Mouse (Mus musculus): ENCODE data around the gene Zbtb8os. TPM values are rescaled to one million over a fixed set of nuclear protein-coding genes. Genes with fewer than 3 reads are reported as not detected.

Gene Zbtb8os
- polyA plus RNA-seq, 1 experiment from 2014 or later, result 38.0 TPM

GRCm38 (mm10) chr4:129382029-129382428, 46.5 kb downstream of the Zbtb8os start:
- H3K4me3 ChIP-seq, result no peak overlapping the region
- H3K27ac ChIP-seq, result no peak overlapping the region
- ATAC-seq (ENCODE audit: low FRiP score, low read depth), result no peak
- H3K4me2 ChIP-seq (replicated peaks), result no peak overlapping the region
- H3K9ac ChIP-seq, result no peak overlapping the region
- H3K4me1 ChIP-seq, result no peaks in the 10 kb centered on the region
- no peaks in the 10 kb centered on the region for H3K36me3 ChIP-seq
- WGBS, result 88% methylated on average over 9 of the region's 9 CpGs
- H3K9me3 ChIP-seq, result no peaks in the 10 kb centered on the region; the same call in 1 of the 2 replicates
- peaks cover 10% of the 10 kb centered on the region; the same call in 1 of the 2 replicates for H3K27me3 ChIP-seq (replicated peaks)

DNA sequence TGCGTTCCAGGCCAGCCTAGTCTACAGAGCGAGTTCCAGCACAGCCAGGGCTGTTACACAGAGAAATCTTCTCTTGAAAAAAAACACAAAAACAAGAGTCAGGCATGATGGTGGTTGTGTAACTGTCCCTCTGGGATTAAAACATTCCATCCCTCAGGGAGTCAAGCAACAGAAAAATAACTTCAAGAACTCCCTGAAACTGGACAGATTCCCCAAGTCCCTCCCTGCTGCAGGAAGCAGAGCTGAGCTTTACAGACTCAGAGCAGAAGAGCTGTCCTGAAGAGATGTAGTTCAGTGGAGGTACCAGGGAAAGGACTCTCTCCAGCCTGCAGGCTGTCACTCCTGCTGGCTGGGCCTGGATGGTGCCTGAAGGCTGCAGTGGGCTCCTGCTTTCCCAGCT, 47.0 kb downstream of the Zbtb8os start:
- Histone ChIP-seq H3K4me3 (no peak overlapping the region), H3K9ac (no peak overlapping the region)
- no peak for ATAC-seq (ENCODE audit: low FRiP score, low read depth)

GRCm38 (mm10) chr4:129383586-129383985, 48.1 kb downstream of the Zbtb8os start:
- H3K27me3 ChIP-seq (replicated peaks), result peaks cover 10% of the 10 kb centered on the region; the same call in 1 of the 2 replicates
- no peak overlapping the region for H3K4me3 ChIP-seq
- ATAC-seq (ENCODE audit: low FRiP score, low read depth), result no peak
- H3K4me2 ChIP-seq (replicated peaks), result no peak overlapping the region
- H3K9ac ChIP-seq, result no peak overlapping the region
- H3K27ac ChIP-seq, result no peak overlapping the region
- H3K36me3 ChIP-seq, result no peaks in the 10 kb centered on the region
- no peaks in the 10 kb centered on the region; the same call in 1 of the 2 replicates for H3K9me3 ChIP-seq
- 91% methylated on average over 3 of the region's 3 CpGs for WGBS
- H3K4me1 ChIP-seq, result no peaks in the 10 kb centered on the region

More for the DNA sequence above, 47.0 kb downstream of the Zbtb8os start:
- H3K9me3 ChIP-seq, result no peaks in the 10 kb centered on the region; the same call in 1 of the 2 replicates
- H3K27me3 ChIP-seq (replicated peaks), result peaks cover 10% of the 10 kb centered on the region; the same call in 1 of the 2 replicates
- no peak overlapping the region for H3K4me2 ChIP-seq (replicated peaks)
- no peak overlapping the region for H3K27ac ChIP-seq
- WGBS, result 96% methylated on average over 2 of the region's 2 CpGs
- H3K36me3 ChIP-seq, result no peaks in the 10 kb centered on the region
- no peaks in the 10 kb centered on the region for H3K4me1 ChIP-seq

GRCm38 (mm10) chr4:129384440-129384839, 48.9 kb downstream of the Zbtb8os start:
- H3K4me1 ChIP-seq, result no peaks in the 10 kb centered on the region
- H3K4me3 ChIP-seq, result no peak overlapping the region
- H3K9ac ChIP-seq, result no peak overlapping the region
- H3K4me2 ChIP-seq (replicated peaks), result no peak overlapping the region
- no peak overlapping the region for H3K27ac ChIP-seq
- no peak for ATAC-seq (ENCODE audit: low FRiP score, low read depth)
- 42% methylated on average over 6 of the region's 6 CpGs for WGBS
- no peaks in the 10 kb centered on the region for H3K36me3 ChIP-seq
- no peaks in the 10 kb centered on the region; the same call in 1 of the 2 replicates for H3K9me3 ChIP-seq
- H3K27me3 ChIP-seq (replicated peaks), result 0 out of 2 replicates have a peak, but pooled peaks cover 3% of the 10 kb centered on the region

DNA sequence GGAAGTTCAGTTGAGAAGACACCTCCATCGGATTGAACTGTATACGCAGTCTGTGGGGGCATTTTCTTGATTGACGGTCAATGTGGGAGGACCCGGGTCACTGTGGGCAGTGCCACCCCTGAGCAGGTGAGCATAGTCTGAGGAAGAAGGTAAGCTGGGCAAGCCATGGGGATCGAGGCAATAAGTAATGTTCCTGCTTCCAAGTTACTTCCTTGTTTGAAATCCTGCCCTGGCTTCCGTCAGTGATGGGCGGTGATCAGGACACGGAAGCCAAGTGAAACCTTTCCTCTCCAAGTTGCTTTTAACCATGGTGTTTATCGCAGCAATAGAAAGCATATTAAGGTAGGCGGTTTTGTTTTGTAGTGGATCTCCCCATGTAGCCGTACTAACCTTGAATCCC, 50.2 kb downstream of the Zbtb8os start:
- H3K9me3 ChIP-seq, result no peaks in the 10 kb centered on the region; the same call in 1 of the 2 replicates
- no peaks in the 10 kb centered on the region for H3K36me3 ChIP-seq
- 90% methylated on average over 11 of the region's 11 CpGs for WGBS
- H3K4me3 ChIP-seq, result no peak overlapping the region
- no peak for ATAC-seq (ENCODE audit: low FRiP score, low read depth)
- H3K4me2 ChIP-seq (replicated peaks), result no peak overlapping the region
- H3K9ac ChIP-seq, result no peak overlapping the region
- no peak overlapping the region for H3K27ac ChIP-seq
- H3K27me3 ChIP-seq (replicated peaks), result no peaks in the 10 kb centered on the region
- H3K4me1 ChIP-seq, result no peaks in the 10 kb centered on the region

DNA sequence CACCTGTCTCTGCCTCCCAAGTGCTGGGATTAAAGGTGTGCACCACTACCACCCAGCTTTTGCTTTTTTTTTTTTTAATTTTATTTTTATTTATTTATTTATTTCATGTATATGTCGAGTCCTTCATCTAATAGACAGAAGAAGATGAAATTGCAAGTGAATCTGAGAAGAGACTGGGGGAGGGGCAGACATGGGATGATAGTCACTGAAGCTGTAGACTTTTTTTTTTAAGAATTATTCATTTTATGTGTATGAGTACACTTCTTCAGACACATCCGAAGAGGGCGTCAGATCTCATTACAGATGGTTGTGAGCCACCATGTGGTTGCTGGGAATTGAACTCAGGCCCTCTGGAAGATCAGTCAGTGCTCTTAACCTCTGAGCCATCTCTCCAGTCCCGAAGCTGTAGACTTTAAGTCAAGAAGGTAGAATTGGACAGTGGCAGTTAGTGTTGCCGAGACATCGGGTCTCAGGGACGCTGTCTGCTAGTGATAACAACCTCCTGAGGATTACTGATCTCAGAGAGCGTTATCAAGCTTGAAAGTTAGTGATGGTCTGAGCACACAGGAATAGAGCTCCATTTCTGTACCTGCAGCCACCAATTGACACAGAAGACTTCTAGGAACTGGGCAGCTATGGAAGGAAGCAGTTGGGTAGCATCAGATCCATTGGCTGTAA, 50.9 kb downstream of the Zbtb8os start:
- H3K36me3 ChIP-seq, result no peaks in the 10 kb centered on the region
- 89% methylated on average over 8 of the region's 8 CpGs for WGBS
- no peak overlapping the region for H3K4me3 ChIP-seq
- H3K9ac ChIP-seq, result no peak overlapping the region
- no peaks in the 10 kb centered on the region for H3K4me1 ChIP-seq
- ATAC-seq (ENCODE audit: low FRiP score, low read depth), result no peak
- H3K4me2 ChIP-seq (replicated peaks), result no peak overlapping the region
- H3K27me3 ChIP-seq (replicated peaks), result no peaks in the 10 kb centered on the region
- no peaks in the 10 kb centered on the region; the same call in 1 of the 2 replicates for H3K9me3 ChIP-seq
- no peak overlapping the region for H3K27ac ChIP-seq

DNA sequence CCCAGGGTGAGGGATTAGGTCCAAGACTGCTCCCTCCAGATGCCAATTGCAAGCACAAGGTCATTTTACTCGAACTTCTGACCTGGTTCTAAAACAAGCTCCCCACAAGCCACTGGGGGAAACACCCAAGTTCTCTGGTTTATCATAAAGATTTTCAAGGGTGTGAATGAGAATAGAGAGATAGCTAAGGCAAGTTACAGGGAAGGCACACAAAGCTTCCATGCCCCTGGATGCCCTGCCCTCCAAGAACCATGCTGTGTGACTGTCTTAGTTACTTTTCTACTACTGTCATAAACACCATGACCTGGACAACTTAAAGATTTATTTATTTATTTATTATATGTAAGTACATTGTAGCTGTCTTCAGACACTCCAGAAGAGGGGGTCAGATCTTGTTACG, 51.5 kb downstream of the Zbtb8os start:
- Histone ChIP-seq H3K27me3 (replicated peaks) (no peaks in the 10 kb centered on the region), H3K4me1 (no peaks in the 10 kb centered on the region), H3K4me3 (no peak overlapping the region), H3K36me3 (no peaks in the 10 kb centered on the region), H3K9ac (no peak overlapping the region), H3K27ac (no peak overlapping the region), H3K9me3 (no peaks in the 10 kb centered on the region; the same call in 1 of the 2 replicates), H3K4me2 (replicated peaks) (no peak overlapping the region)
- 77% methylated on average over 2 of the region's 2 CpGs for WGBS
- ATAC-seq (ENCODE audit: low FRiP score, low read depth), result no peak

DNA sequence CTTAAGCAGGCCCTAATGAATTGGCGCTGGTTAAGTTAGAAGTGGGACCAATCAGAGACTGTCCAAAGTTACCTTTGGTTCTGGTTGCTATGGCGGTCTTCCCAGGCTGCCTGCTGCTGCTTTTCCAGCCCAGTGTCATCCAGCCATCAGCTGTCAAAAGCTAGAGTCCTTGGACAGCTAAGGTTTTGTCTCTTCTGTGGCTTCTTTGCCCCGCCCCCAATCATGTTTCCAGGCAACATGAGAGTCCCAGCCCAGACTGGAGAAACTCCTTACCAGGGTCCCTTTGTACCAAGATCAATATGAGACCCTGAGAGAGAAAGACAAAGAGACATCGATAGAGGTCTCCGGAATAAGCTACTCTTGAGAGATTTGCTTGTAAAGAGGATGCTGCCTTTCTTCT, 52.9 kb downstream of the Zbtb8os start:
- Histone ChIP-seq H3K4me1 (no peaks in the 10 kb centered on the region), H3K4me2 (replicated peaks) (no peak overlapping the region), H3K27me3 (replicated peaks) (no peaks in the 10 kb centered on the region), H3K4me3 (no peak overlapping the region), H3K27ac (no peak overlapping the region), H3K9me3 (no peaks in the 10 kb centered on the region), H3K36me3 (no peaks in the 10 kb centered on the region), H3K9ac (no peak overlapping the region)
- 80% methylated on average over 5 of the region's 5 CpGs for WGBS
- no peak for ATAC-seq (ENCODE audit: low FRiP score, low read depth)

GRCm38 (mm10) chr4:129390216-129390743, 54.8 kb downstream of the Zbtb8os start:
- ATAC-seq (ENCODE audit: low FRiP score, low read depth), result no peak
- no peak overlapping the region for H3K27ac ChIP-seq
- no peak overlapping the region for H3K4me3 ChIP-seq

DNA sequence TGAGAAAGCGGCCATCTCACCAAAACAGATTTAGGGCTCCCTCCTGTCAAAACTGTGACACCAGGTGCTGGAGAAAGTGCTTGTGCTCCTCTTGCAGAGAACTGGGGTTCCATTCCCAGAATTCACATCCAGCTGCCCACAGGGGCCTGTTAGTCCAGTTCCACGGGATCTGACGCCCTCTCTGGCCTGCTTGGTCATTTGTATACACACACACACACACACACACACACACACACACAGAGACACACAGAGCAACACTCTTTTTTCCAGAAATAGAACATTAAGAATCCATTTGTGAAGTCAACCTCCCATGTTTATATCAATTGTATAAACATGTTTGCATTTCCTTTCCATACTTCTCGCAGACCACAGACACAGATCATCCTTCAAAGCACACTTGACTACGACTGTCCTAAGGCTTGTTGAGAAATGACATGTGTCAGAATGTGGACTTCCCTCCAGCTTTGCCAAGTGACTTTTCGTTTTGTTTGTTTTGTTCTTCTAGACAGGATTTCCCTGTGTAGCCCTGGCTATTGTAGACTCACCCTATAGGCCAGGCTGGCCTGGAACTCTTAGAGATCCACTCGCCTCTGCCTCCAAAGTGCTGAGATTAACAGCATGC, 55.6 kb downstream of the Zbtb8os start:
- Histone ChIP-seq H3K27ac (no peak overlapping the region), H3K27me3 (replicated peaks) (no peaks in the 10 kb centered on the region), H3K36me3 (no peaks in the 10 kb centered on the region), H3K4me3 (no peak overlapping the region), H3K9me3 (no peaks in the 10 kb centered on the region), H3K4me1 (peaks cover 4% of the 10 kb centered on the region; the same call in 1 of the 2 replicates), H3K4me2 (replicated peaks) (no peak overlapping the region), H3K9ac (no peak overlapping the region)
- 87% methylated on average over 7 of the region's 7 CpGs for WGBS
- no peak for ATAC-seq (ENCODE audit: low FRiP score, low read depth)

More at GRCm38 (mm10) chr4:129390216-129390743, 54.8 kb downstream of the Zbtb8os start:
- Histone ChIP-seq H3K27me3 (replicated peaks) (no peaks in the 10 kb centered on the region), H3K36me3 (no peaks in the 10 kb centered on the region), H3K9me3 (no peaks in the 10 kb centered on the region), H3K4me1 (peaks cover 4% of the 10 kb centered on the region; the same call in 1 of the 2 replicates), H3K9ac (no peak overlapping the region), H3K4me2 (replicated peaks) (no peak overlapping the region)
- 88% methylated on average over 14 of the region's 14 CpGs for WGBS

DNA sequence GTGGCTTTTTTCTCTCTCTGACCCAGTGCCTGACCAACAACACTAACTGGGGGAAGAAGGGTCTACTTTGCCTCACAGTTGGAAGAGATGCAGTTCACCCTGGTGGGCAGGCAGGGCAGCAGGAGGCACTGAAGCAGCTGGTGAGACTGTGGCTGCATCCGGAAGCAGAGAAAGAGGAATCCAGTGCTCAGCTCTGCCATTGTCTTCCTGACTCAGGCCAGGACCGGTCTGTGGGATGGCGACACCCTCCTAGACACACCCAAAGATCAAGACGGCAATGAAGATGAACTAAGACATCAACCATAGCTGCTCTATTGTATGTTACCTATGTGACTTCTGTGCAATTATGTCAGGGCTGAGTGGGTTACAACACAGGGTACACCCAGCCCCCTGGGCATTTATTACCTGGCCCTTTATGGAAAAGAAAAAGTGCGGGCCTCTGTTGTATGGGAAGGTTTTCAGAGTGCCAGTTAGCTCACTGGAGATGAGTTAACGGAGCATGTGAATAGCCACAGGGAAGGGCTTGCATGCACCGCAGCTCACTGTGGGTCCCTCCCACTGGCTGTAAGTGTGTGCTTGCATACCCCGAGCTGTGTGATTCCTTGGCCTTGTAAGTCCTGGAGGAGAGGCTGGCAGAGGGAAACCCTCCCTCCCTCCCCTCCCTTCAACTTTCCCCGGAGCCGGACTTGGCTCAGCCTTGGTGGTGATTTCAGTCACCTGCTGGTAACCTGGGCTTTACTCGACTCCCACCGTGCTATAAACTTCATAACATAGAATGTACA, 58.8 kb downstream of the Zbtb8os start:
- no peak overlapping the region for H3K27ac ChIP-seq
- no peaks in the 10 kb centered on the region for H3K9me3 ChIP-seq
- no peaks in the 10 kb centered on the region for H3K27me3 ChIP-seq (replicated peaks)
- no peak overlapping the region for H3K9ac ChIP-seq
- no peaks in the 10 kb centered on the region for H3K36me3 ChIP-seq
- H3K4me2 ChIP-seq (replicated peaks), result no peak overlapping the region
- peaks cover 4% of the 10 kb centered on the region; the same call in 1 of the 2 replicates for H3K4me1 ChIP-seq
- 25% methylated on average over 12 of the region's 12 CpGs for WGBS
- ATAC-seq (ENCODE audit: low FRiP score, low read depth), result no peak
- H3K4me3 ChIP-seq, result no peak overlapping the region

DNA sequence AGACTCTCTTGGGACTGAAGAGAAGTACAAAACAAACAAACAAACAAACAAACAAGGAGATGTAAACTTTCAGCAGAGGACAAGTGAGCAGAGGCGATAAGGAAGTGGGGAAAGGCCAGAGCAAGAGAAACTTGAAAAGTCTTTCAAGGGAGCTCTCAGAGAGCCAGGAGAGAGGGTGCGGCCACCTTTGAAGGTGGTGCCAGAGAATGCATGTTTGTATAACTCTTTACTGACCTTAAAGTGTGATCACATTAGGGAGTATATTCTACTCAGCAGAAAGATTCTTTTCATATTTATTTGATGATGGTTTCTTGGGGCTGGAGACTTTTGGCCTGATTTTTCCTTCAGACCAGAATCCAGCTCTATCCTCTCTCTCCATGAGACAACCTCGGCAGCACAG, 61.5 kb downstream of the Zbtb8os start:
- H3K9ac ChIP-seq, result no peak overlapping the region
- H3K4me3 ChIP-seq, result no peak overlapping the region
- no peaks in the 10 kb centered on the region for H3K36me3 ChIP-seq
- no peaks in the 10 kb centered on the region for H3K9me3 ChIP-seq
- H3K27me3 ChIP-seq (replicated peaks), result no peaks in the 10 kb centered on the region
- H3K27ac ChIP-seq, result no peak overlapping the region
- 89% methylated on average over 3 of the region's 3 CpGs for WGBS
- H3K4me1 ChIP-seq, result peaks cover 4% of the 10 kb centered on the region; the same call in 1 of the 2 replicates
- H3K4me2 ChIP-seq (replicated peaks), result no peak overlapping the region
- no peak for ATAC-seq (ENCODE audit: low FRiP score, low read depth)
